Mouse (Mus musculus) urinary bladder, postnatal 10 days (tissue): ENCODE results near the gene Ccdc78.
"Not testable (repeated sequence)": the region's sequence is repeated elsewhere in the genome, so short reads cannot be mapped to it uniquely, and the experiment has no call there.

Source experiments
- DNase-seq: peaks from one replicate; pipeline ENCODE4 v3.0.0; 2022; ENCODE audit warnings: low spot score

Gene Ccdc78

GRCm38 (mm10) chr17:25783086-25783485, 3.3 kb upstream of the Ccdc78 start:
- no peak for DNase-seq

GRCm38 (mm10) chr17:25783861-25784574, 2.4 kb upstream of the Ccdc78 start:
- DNase-seq, result no peak

GRCm38 (mm10) chr17:25785281-25785745, 1.1 kb upstream of the Ccdc78 start, which contains the start of gene Haghl:
Haghl (minus strand) TSS chr17:25785673.
- DNase-seq, result peak; percentile 80

- no peak for DNase-seq
Measured at GRCm38 (mm10) chr17:25786781-25787504, 563 bp downstream of the Ccdc78 start.

- DNase-seq, result no peak
Measured at GRCm38 (mm10) chr17:25791320-25791842, 5.0 kb downstream of the Ccdc78 start.

- no peak for DNase-seq
Measured at GRCm38 (mm10) chr17:25791843-25792527, 5.6 kb downstream of the Ccdc78 start.

- no peak for DNase-seq
Measured at GRCm38 (mm10) chr17:25792615-25793014, 6.2 kb downstream of the Ccdc78 start, which contains the start of gene Fam173a. Fam173a (minus strand) TSS chr17:25792901.

- DNase-seq, result no peak
Measured at GRCm38 (mm10) chr17:25794197-25794596, 7.8 kb downstream of the Ccdc78 start.

GRCm38 (mm10) chr17:25794998-25795397, 8.6 kb downstream of the Ccdc78 start:
- no peak for DNase-seq

GRCm38 (mm10) chr17:25795609-25796092, 9.3 kb downstream of the Ccdc78 start, which contains the start of gene AC134908.4:
AC134908.4 (minus strand) TSS chr17:25795659.
- no peak for DNase-seq

GRCm38 (mm10) chr17:25796211-25796771, 9.9 kb downstream of the Ccdc78 start:
- no peak for DNase-seq

GRCm38 (mm10) chr17:25796951-25797369, 10.6 kb downstream of the Ccdc78 start, which contains the start of gene Metrn:
Metrn (minus strand) TSS chr17:25797136.
- no peak for DNase-seq

GRCm38 (mm10) chr17:25801029-25801428, 14.6 kb downstream of the Ccdc78 start:
- DNase-seq, result no peak

GRCm38 (mm10) chr17:25802825-25803517, 16.6 kb downstream of the Ccdc78 start:
- DNase-seq, result no peak

GRCm38 (mm10) chr17:25806507-25806906, 20.1 kb downstream of the Ccdc78 start:
- no peak for DNase-seq

GRCm38 (mm10) chr17:25807452-25807851, 21.1 kb downstream of the Ccdc78 start:
- not testable (repeated sequence) for DNase-seq

GRCm38 (mm10) chr17:25808028-25808427, 21.6 kb downstream of the Ccdc78 start:
- DNase-seq, result no peak

- no peak for DNase-seq
Measured at GRCm38 (mm10) chr17:25808789-25809605, 22.6 kb downstream of the Ccdc78 start, which contains the start of gene Fbxl16. Fbxl16 (plus strand) TSS chr17:25809085.

GRCm38 (mm10) chr17:25809606-25810340, 23.4 kb downstream of the Ccdc78 start:
- no peak for DNase-seq
